Mouse (Mus musculus) small intestine, adult 2 months (tissue): ENCODE results near the gene Tk1.

ENCODE experiments used
- CTCF ChIP-seq: fragments of 200-500 bp; IDR thresholded peaks from 2 replicates; pipeline ENCODE4 v1.5.1; 2012; ENCODE audit warnings: low read depth, mild to moderate bottlenecking, control low read depth, inconsistent platforms, low read length, moderate library complexity, mixed read lengths; ENCODE audit not compliant: insufficient replicate concordance, insufficient read length; ENCODE audit errors: extremely low read depth
- POLR2A ChIP-seq: fragments of 200-500 bp; IDR thresholded peaks from 2 replicates; pipeline ENCODE4 v1.6.1; 2012; ENCODE audit warnings: low read depth, mild to moderate bottlenecking, control low read depth, inconsistent platforms, low read length, moderate library complexity

GRCm38 (mm10) chr11:117855360-117855759 is 29.5 kb upstream of the Tk1 start:
- TF ChIP-seq CTCF, result no peak
- TF ChIP-seq POLR2A, result no peak
